Mouse (Mus musculus): Measurements from ENCODE around the gene Jak2. TPM values are rescaled to one million over a fixed set of nuclear protein-coding genes. Genes with fewer than 3 reads are reported as not detected.

Gene Jak2
- polyA plus RNA-seq, 1 experiment from 2014 or later, result 5.7 TPM

DNA sequence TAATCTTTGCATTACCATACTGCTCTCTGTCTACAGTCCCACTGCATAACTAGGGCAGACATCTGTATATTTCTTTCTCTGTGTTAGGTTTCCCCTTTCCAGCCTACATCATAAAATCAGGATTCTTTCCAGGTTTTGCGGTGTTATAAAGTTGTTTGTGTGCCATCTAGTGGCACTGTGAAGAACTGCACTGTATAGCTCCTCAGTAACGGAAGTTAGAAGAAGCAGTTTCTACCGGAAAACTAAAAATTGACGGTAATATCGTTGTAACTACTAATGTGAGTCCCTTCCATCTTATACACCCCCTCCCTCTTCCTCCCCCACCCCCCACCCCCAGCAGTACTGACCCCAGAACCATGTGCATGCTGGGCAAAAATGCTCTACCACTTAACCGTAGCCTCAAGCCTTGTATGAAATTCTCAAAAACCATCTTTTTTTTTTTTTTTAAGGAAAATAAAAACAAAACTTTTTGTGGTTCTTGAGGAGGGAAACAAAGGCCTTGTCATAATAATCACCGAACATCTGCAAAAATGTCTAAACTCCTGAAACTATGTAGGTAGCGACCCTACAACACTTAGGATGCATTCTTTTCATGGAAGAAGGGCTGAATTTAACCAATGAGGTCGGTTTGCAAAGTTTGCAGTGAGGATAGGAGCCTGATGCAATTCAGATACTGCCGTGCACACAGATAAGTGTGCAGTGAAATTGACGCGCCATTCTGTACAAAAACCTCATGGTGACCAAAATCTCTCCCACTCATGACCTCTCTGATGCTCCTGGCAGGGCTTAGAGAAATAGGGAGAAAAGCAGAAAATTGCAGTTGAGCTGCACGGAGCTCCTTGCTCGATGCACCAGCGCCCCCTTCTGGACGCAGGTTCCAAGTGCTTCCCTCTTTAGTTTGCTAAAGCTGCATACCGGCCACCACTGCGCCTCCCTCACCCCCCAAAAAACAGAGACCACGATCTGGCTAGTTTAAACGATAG is 103.6 kb downstream of the Jak2 start:
- Histone ChIP-seq H3K4me2 (replicated peaks; ENCODE audit: low read depth, low read length) (peak overlapping the region; percentile 78), H3K9ac (replicated peaks; ENCODE audit: low read length) (peak overlapping the region; percentile 51; the same call in 1 of the 2 replicates), H3K4me3 (ENCODE audit: low read length) (peak overlapping the region; percentile 46), H3K36me3 (ENCODE audit: insufficient read depth, low read length) (no peaks in the 10 kb centered on the region), H3K27ac (ENCODE audit: low read length) (no peak overlapping the region), H3K9me3 (ENCODE audit: low read length) (no peaks in the 10 kb centered on the region), H3K4me1 (ENCODE audit: insufficient read depth, low read length) (peaks cover 6% of the 10 kb centered on the region; the same call in 1 of the 2 replicates), H3K27me3 (ENCODE audit: insufficient read depth, low read length) (no peaks in the 10 kb centered on the region)
- peak; percentile 81; the same call in 1 of the 2 replicates for ATAC-seq (ENCODE audit: low FRiP score, low TSS enrichment)
- WGBS, result 3% methylated on average over 20 of the region's 20 CpGs

- Histone ChIP-seq H3K4me3 (ENCODE audit: low read length) (no peak overlapping the region), H3K9ac (replicated peaks; ENCODE audit: low read length) (no peak overlapping the region), H3K9me3 (ENCODE audit: low read length) (no peaks in the 10 kb centered on the region), H3K27me3 (ENCODE audit: insufficient read depth, low read length) (no peaks in the 10 kb centered on the region), H3K36me3 (ENCODE audit: insufficient read depth, low read length) (no peaks in the 10 kb centered on the region), H3K4me1 (ENCODE audit: insufficient read depth, low read length) (peaks cover 11% of the 10 kb centered on the region), H3K27ac (ENCODE audit: low read length) (no peak overlapping the region), H3K4me2 (replicated peaks; ENCODE audit: low read depth, low read length) (no peak overlapping the region)
- 85% methylated on average over 11 of the region's 11 CpGs for WGBS
- no peak for ATAC-seq (ENCODE audit: low FRiP score, low TSS enrichment)
Measured at GRCm38 (mm10) chr19:29356281-29356680, 104.7 kb downstream of the Jak2 start.

GRCm38 (mm10) chr19:29360251-29360650 is 108.6 kb downstream of the Jak2 start:
- H3K36me3 ChIP-seq (ENCODE audit: insufficient read depth, low read length), result no peaks in the 10 kb centered on the region
- no peak overlapping the region for H3K27ac ChIP-seq (ENCODE audit: low read length)
- ATAC-seq (ENCODE audit: low FRiP score, low TSS enrichment), result no peak
- no peaks in the 10 kb centered on the region for H3K27me3 ChIP-seq (ENCODE audit: insufficient read depth, low read length)
- H3K4me1 ChIP-seq (ENCODE audit: insufficient read depth, low read length), result peaks cover 17% of the 10 kb centered on the region
- 81% methylated on average over 5 of the region's 5 CpGs for WGBS
- H3K4me2 ChIP-seq (replicated peaks; ENCODE audit: low read depth, low read length), result no peak overlapping the region
- no peaks in the 10 kb centered on the region for H3K9me3 ChIP-seq (ENCODE audit: low read length)
- H3K9ac ChIP-seq (replicated peaks; ENCODE audit: low read length), result no peak overlapping the region
- no peak overlapping the region for H3K4me3 ChIP-seq (ENCODE audit: low read length)

DNA sequence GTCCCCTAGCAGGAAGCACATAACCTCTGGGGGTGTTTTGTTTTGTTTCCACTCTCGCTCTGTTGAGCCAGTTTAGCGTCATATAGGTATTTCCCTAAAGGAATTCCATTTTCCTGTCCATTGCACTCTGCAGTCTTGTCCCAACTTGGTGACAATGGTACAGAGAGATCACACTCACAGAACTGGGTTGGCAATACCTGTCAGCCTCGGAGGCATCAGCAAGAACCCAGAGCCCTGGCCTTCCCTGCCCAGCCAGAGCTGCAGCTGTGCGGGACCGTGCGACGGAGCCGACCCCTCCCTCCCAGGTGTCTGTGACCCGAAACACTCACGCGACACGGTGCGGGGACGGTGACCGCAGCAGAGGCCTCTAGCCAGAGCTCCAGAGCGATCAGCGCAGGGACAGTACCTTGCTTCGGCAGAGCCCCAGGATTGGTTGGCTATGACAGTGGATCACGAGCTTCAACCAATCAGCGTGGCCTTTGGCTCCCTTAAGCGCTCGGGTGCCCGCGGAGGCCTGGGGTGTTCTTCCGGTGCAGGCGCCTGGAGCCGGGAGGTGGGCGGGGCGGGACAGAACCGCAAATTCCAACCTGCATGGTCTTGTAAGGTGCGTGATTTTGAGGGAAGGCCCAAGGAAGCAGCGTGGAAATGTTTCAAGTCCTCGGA is 110.0 kb downstream of the Jak2 start:
- peak overlapping the region; percentile 62 for H3K4me3 ChIP-seq (ENCODE audit: low read length)
- WGBS, result 2% methylated on average over 33 of the region's 33 CpGs
- peak; percentile 100 for ATAC-seq (ENCODE audit: low FRiP score, low TSS enrichment)
- H3K9ac ChIP-seq (replicated peaks; ENCODE audit: low read length), result peak overlapping the region; percentile 76
- H3K27ac ChIP-seq (ENCODE audit: low read length), result no peak overlapping the region
- H3K4me2 ChIP-seq (replicated peaks; ENCODE audit: low read depth, low read length), result peak overlapping the region; percentile 85
- peaks cover 11% of the 10 kb centered on the region for H3K4me1 ChIP-seq (ENCODE audit: insufficient read depth, low read length)
- no peaks in the 10 kb centered on the region for H3K36me3 ChIP-seq (ENCODE audit: insufficient read depth, low read length)
- H3K9me3 ChIP-seq (ENCODE audit: low read length), result no peaks in the 10 kb centered on the region
- H3K27me3 ChIP-seq (ENCODE audit: insufficient read depth, low read length), result no peaks in the 10 kb centered on the region

DNA sequence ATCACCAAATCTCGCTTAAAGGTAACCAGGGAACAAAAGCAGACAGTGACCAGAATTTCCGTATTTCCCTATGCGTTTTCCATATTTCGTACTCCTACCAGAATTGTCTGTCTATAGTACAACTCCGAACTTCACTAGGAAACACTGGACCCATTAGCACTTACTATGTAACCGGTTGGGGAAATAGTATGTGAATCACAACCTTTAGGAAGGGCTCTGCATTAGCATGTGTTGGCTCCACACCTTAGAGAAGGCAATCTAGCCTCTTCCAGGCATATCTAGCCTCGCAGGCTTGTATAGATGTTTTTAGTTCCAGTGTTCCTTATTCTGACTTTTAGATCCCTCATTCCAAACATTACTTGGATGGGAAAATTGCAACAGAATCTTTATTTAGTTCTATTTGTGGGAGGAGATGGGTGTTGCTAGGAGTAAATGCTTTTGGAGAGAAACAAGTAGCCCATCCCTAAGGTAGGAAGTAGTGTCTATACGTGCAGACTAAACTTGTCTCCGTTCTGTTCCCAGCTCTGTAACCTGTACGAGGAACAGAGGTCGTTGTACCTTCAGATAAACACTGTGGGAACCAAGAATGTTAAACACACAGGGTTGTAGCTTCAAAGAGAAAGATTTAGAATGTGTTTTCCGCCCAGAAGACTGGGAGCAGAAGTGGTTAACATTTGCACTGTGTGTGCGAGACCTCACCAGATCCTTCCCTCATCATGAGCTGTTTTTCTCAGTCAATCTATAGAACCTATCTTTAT is 110.7 kb downstream of the Jak2 start:
- no peak for ATAC-seq (ENCODE audit: low FRiP score, low TSS enrichment)
- Histone ChIP-seq H3K9me3 (ENCODE audit: low read length) (no peaks in the 10 kb centered on the region), H3K4me3 (ENCODE audit: low read length) (peak overlapping the region; percentile 62), H3K27me3 (ENCODE audit: insufficient read depth, low read length) (no peaks in the 10 kb centered on the region), H3K4me1 (ENCODE audit: insufficient read depth, low read length) (peaks cover 11% of the 10 kb centered on the region), H3K4me2 (replicated peaks; ENCODE audit: low read depth, low read length) (peak overlapping the region; percentile 85), H3K9ac (replicated peaks; ENCODE audit: low read length) (peak overlapping the region; percentile 76), H3K36me3 (ENCODE audit: insufficient read depth, low read length) (no peaks in the 10 kb centered on the region), H3K27ac (ENCODE audit: low read length) (no peak overlapping the region)
- 51% methylated on average over 13 of the region's 13 CpGs for WGBS

Other genes starting within 250 kb of the Jak2 start
- 105 and 106 TPM in 2 replicates for gene Ak3, start 203.9 kb upstream of the Jak2 start, polyA plus RNA-seq (2015; fragmentation: Nextera tagmentation; extraction: Ambion mirVana)
- 65.4 and 66.0 TPM in 2 replicates for gene Rcl1, start 150.5 kb upstream of the Jak2 start, polyA plus RNA-seq (2015; fragmentation: Nextera tagmentation; extraction: Ambion mirVana)
- 5.2 and 5.3 TPM in 2 replicates for gene Insl6, start 73.5 kb downstream of the Jak2 start, polyA plus RNA-seq (2015; fragmentation: Nextera tagmentation; extraction: Ambion mirVana)
- gene Rln1, start 82.8 kb downstream of the Jak2 start, polyA plus RNA-seq (2015; fragmentation: Nextera tagmentation; extraction: Ambion mirVana), result 0.15 and 0.42 TPM in 2 replicates
- 48.6 and 49.1 TPM in 2 replicates for gene Plgrkt, start 115.6 kb downstream of the Jak2 start, polyA plus RNA-seq (2015; fragmentation: Nextera tagmentation; extraction: Ambion mirVana)
- 0.28 and 0.30 TPM in 2 replicates for gene Cd274, start 115.6 kb downstream of the Jak2 start, polyA plus RNA-seq (2015; fragmentation: Nextera tagmentation; extraction: Ambion mirVana)
- not detected in 2 replicates for gene Pdcd1lg2, start 159.1 kb downstream of the Jak2 start, polyA plus RNA-seq (2015; fragmentation: Nextera tagmentation; extraction: Ambion mirVana)